Mouse (Mus musculus) Patski (cell line): Measurements from ENCODE around the gene Gcg. TPM values are rescaled to one million over a fixed set of nuclear protein-coding genes. Genes with fewer than 3 reads are reported as not detected.

Experiments
- ATAC-seq: fragments of 100-300 bp; one replicate; pipeline ENCODE4 v1.8.0; 2021
- CTCF ChIA-PET: fragments of 350-600 bp; sonication (Branson Sonifier 250); formaldehyde crosslinking; loops from one replicate; lab custom pipeline; 2022; ENCODE audit warnings: inconsistent platforms; lab: Charles Lee
- POLR2A ChIA-PET: fragments of 350-600 bp; sonication (Branson Sonifier 250); formaldehyde crosslinking; loops from one replicate; lab custom pipeline; 2022; ENCODE audit warnings: antibody characterized with exemption, inconsistent platforms; lab: Charles Lee
- DNase-seq: peaks from one replicate; pipeline ENCODE4 v3.0.0-alpha.2; 2011; ENCODE audit warnings: low read depth, low spot score
- H3K27me3 ChIP-seq: fragments of 371-371 bp; one replicate; pipeline ENCODE4 v1.5.1; 2021
- CTCF ChIP-seq: fragments of 100-300 bp; IDR thresholded peaks from one replicate; pipeline ENCODE4 v1.5.1; 2021
- in situ Hi-C: fragments of 300-500 bp; cut with MboI; formaldehyde crosslinking; loops from 3 replicates; pipeline ENCODE4 v1.11.1; 2018; ENCODE audit warnings: low pct_unique_long_range_greater_than_20kb, mixed read lengths
- polyA plus RNA-seq: library from polyadenylated mRNA; unstranded; gene quantifications from one replicate; pipeline ENCODE4 v1.2.3, GENCODE M21; 2021

Gene Gcg
- polyA plus RNA-seq, 1 experiment from 2014 or later, result not detected

DNA sequence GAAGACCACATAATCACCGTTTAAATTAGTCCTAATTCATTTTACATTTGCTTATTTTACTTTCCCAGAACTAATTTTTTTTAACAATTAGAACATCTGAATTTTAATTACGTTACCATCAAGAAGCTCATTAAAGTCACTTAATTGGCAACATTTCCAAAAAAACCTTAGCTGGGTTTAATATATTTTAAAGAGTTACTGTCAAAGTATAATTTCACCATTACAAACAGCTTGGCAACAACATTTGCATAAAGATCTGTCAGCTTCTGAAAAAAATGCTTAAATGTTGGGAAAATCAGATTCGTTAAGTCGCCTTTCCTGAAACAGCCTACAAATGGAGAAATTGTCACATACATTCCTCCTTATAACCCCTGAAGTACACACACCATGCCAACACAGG lies 14.6 kb upstream of the Gcg start:
- H3K27me3 ChIP-seq, result peaks cover 11% of the 10 kb centered on the region
- no peak for ATAC-seq
- in situ Hi-C loops, result no loop called here
- CTCF ChIA-PET, result interaction anchor here (1.7 kb wide), 1 partner anchor 13 kb away, joined by 4 read pairs; no protein-coding TSS in a partner anchor
- DNase-seq, result no peak
- POLR2A ChIA-PET, result interaction anchor here (0.6 kb wide), 1 partner anchor 28 kb away, joined by 3 read pairs; no protein-coding TSS in a partner anchor
- TF ChIP-seq CTCF, result no peak

DNA sequence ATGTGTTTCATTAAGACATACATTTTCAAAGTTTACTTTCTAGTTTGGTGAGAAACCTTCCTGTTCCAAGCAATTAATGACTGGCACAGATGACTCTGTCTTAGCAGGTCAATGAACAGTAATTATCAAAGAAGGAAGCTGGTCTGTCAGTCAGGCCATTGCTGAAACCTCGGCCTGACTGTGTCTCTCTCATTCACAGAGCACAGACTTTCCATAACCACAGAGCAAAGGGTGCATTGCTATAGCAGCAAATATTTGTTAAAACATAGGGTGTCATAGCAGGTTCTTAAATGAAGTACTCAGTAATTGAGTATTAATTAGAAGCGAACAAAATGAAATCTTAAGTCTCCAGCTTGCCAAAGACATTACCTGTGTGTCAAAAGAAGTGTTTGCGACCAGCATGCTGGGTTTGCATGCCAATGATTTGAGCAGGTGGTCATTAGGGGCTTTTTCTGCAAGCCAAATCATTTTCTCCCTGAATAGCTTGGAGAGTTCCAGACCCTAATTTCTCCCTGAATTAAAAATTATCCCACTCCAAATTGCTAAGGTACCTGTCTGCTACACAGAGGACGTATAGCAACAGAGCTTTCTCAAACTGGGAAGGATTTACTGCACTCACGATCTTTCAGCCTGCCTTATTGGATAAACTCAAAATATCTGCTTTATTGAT lies 14.0 kb upstream of the Gcg start:
- ATAC-seq, result no peak
- in situ Hi-C loops, result no loop called here
- POLR2A ChIA-PET, result no interaction called here
- no peak for TF ChIP-seq CTCF
- peaks cover 9% of the 10 kb centered on the region for H3K27me3 ChIP-seq
- CTCF ChIA-PET, result interaction anchor here (1.7 kb wide), 1 partner anchor 12 kb away, joined by 4 read pairs; no protein-coding TSS in a partner anchor
- no peak for DNase-seq

DNA sequence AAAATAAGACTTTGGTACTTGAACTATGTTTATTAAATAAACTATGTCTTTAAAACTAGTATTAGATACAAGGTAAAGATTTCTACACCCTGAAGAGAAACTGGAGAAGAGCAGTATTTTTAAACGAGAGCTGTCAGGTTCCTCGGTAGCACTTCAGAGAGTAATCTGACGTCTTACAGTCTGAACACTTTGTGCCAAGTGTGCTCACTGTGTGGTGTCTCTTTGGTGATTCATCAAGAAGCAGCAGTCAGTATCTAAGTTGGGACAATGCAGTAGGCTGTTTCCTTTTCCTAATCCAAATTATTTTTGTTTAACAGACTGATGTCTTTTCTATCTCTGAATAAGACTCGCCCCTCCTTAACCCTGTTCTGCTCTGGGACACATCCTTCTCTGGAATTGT lies 12.0 kb upstream of the Gcg start:
- DNase-seq, result no peak
- TF ChIP-seq CTCF, result no peak
- ChIA-PET CTCF (no interaction called here), POLR2A (no interaction called here)
- ATAC-seq, result no peak
- in situ Hi-C loops, result no loop called here
- peaks cover 9% of the 10 kb centered on the region for H3K27me3 ChIP-seq

DNA sequence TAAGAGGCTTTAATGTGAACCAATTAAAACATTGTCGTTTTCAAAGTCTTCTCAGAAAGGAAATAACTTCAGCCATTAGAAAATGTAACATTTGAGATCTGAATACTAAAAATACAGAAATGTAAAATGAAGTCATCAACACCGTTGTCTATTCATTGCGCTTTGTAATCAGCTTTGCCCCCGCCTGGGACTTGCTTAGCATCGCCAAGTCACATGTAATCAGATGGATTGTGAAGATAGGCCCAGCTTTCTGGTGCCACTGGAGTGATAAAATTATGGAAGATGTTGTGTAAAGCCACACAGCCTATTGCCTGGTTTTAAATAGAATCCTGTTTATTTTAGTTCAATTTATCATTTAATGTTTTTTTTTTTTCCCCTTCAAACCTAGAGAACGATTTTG lies 6.4 kb upstream of the Gcg start:
- in situ Hi-C loops, result no loop called here
- ChIA-PET POLR2A (no interaction called here), CTCF (interaction anchor here (1.4 kb wide), 1 partner anchor 11 kb away, joined by 3 read pairs; no protein-coding TSS in a partner anchor)
- DNase-seq (no peak), ATAC-seq (no peak)
- no peaks in the 10 kb centered on the region for H3K27me3 ChIP-seq
- TF ChIP-seq CTCF, result no peak

DNA sequence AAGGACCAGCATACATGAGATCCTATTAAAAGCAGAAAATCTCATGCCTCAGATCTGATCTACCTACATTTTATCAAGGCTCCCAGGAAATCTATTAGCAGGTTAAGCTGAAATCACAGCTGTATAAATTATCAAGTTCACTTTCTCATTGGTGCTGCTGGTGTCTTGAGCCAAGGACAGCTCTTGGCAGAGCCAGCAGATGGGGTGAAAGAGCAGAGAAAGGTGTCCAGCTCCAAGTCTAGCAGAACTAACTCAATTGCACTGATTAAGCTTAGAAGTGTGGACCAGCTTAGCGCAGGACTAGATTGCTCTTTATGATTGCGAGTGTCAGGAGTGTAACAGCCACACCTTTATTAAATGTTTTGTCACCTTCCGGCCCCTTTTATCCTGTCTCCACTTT lies 1.5 kb upstream of the Gcg start:
- ATAC-seq, result no peak
- in situ Hi-C loops, result no loop called here
- POLR2A ChIA-PET, result no interaction called here
- CTCF ChIA-PET, result interaction anchor here (0.7 to 1.3 kb wide), 3 partner anchors 9 to 30 kb away, joined by 3 to 4 read pairs (median 3); no protein-coding TSS in a partner anchor
- no peak for DNase-seq
- peak; percentile 37 for TF ChIP-seq CTCF
- peaks cover 1% of the 10 kb centered on the region for H3K27me3 ChIP-seq

DNA sequence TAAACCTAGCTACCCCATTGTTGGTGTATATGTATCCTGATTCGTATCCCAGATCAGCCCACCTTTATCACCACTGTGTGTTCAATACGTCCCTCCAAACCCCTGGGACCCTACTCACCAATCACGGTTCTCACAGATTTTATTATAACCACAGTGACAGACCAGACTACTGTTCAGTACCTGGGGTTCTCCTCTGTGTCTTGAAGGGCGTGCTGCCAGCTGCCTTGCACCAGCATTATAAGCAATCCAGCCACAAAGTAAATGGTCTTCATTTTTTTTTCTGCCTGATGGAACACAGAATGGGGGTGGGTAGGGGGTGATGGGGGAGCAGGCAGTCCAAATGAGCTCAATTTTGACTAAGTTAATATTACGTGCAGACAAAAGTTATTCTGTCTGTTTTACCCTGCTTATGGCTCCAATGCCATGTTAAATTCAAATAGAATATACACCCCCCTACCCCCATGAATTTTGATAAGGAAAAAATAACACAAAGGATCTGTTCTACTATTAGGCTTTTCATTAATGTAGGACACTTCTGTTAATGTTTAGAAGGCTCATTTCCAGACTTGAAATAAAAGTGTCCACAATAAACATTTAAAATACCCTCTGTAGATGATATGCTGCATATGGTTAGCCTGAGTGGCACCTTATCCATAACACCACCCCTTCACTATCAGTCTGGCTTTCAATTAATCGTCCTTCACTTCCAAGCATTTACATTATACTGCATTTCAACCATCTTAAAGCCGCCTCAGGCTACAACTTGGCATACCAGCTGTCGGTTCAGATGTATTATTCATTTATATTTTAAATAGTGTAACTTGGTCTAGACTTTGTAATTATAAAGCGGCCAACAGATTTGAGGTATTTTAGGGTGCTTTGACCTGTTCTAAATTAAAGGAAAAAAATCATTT lies 2.9 kb downstream of the Gcg start:
- POLR2A ChIA-PET, result interaction anchor here (1.0 kb wide), 1 partner anchor 148 kb away, joined by 3 read pairs; no protein-coding TSS in a partner anchor
- ATAC-seq (no peak), DNase-seq (no peak)
- TF ChIP-seq CTCF, result no peak
- in situ Hi-C loops, result no loop called here
- H3K27me3 ChIP-seq, result peaks cover 14% of the 10 kb centered on the region
- CTCF ChIA-PET, result interaction anchor here (1.0 to 2.0 kb wide), 2 partner anchors 10 to 150 kb away, joined by 3 to 4 read pairs; no protein-coding TSS in a partner anchor

DNA sequence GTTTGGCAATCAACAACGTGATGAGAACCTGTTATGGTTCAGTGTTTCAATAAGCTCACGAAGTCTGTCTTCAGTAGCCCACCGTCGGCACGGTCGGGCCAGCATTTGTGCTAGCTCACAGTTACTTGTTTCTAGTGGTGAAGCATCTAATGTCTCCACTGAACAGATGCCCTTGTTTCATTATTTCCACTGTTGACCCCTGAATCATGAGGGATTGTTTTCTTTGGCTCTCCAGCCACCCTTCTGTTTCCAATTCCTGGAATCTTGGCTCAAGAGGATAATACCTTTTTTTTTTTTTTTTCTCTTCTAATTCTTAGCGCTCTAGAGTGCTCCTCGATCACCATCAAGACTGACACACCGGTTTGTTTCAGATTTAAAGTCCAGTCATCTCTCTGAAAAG lies 13.9 kb downstream of the Gcg start:
- no peaks in the 10 kb centered on the region for H3K27me3 ChIP-seq
- DNase-seq (no peak), ATAC-seq (no peak)
- no peak for TF ChIP-seq CTCF
- CTCF ChIA-PET, result interaction anchor here (0.9 kb wide), 1 partner anchor 9 kb away, joined by 3 read pairs; no protein-coding TSS in a partner anchor
- in situ Hi-C loops, result loop anchor here (10.0 kb wide), 1 partner anchor 155 kb away; no protein-coding TSS in a partner anchor
- POLR2A ChIA-PET, result interaction anchor here (0.6 kb wide), 1 partner anchor 29 kb away, joined by 3 read pairs; no protein-coding TSS in a partner anchor

DNA sequence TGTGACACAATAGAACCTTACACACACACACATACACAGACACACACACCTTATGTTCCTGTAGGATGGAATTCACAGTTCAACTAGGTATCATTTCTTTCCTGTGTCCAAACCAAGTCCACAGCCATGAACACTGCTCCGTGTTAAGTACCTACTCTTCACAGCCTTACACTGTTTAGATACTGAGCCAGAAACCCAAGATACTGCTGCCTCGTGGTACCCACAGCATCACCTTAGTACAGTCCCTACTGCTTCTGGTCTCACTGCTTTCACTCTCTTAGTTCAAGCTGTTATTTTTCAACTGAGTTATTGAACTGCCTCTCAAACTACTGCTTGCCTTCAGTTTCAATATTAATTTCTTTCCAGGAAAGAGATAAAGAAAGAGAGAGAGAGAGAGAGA lies 20.2 kb downstream of the Gcg start:
- no peak for DNase-seq
- in situ Hi-C loops, result loop anchor here (5.0 to 10.0 kb wide), 2 partner anchors 116 to 162 kb away; no protein-coding TSS in a partner anchor
- H3K27me3 ChIP-seq, result no peaks in the 10 kb centered on the region
- CTCF ChIA-PET, result no interaction called here
- no peak for ATAC-seq
- POLR2A ChIA-PET, result no interaction called here
- TF ChIP-seq CTCF, result no peak

DNA sequence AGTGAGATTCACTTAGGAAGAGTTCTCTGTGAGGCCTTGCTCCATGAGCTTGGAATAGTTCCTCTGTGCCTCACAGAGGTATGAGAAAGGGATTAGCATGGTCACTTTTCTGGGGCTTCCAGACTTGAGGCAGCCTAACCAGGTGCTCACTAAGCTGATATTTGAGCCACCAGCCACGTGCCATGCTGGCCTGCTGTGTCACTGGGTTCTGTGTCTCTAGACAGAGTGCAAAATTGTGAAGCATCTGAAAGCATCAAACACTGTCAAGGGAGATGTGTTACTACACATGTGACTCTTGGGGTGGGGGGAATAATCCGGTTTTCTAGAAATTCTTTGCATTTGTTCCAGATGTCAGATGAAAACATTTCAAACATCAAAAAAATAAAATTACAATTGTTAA lies 21.3 kb downstream of the Gcg start:
- no peaks in the 10 kb centered on the region for H3K27me3 ChIP-seq
- in situ Hi-C loops, result loop anchor here (5.0 to 10.0 kb wide), 2 partner anchors 115 to 163 kb away; no protein-coding TSS in a partner anchor
- POLR2A ChIA-PET, result no interaction called here
- TF ChIP-seq CTCF, result no peak
- CTCF ChIA-PET, result no interaction called here
- DNase-seq (no peak), ATAC-seq (no peak)

DNA sequence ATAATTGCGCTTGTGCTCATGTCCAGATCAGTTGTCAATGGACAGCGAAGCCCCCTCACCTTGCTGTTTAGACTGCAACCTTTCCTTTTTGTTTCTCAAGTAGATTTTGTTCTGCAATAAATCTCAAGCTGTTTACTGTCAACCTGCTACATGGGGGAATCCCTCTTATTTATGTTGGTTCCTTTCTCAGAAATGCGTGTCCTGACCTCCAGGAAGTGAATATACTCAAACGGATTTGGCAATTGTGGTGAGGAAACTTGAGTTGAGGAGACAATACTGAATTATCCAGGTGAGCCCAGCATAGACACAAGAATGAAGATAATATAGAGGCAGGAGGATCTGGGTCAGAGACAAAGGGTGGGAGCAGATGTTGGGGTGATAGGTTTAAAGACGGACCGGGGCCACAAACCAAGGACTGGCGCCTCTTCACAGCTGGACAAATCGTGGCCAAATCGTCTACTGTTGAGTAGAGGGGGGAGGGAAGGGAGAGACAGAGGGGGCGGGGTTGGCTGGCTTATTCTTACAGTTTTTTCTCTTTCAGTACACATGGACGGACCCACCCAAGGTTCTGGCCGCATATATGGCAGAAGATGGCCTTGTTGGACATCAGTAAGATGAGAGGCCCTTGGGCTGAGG lies 22.5 kb downstream of the Gcg start:
- no peak for ATAC-seq
- ChIA-PET POLR2A (no interaction called here), CTCF (interaction anchor here (1.1 to 1.4 kb wide), 3 partner anchors 9 to 168 kb away, joined by 3 read pairs; no protein-coding TSS in a partner anchor)
- no peaks in the 10 kb centered on the region for H3K27me3 ChIP-seq
- no peak for TF ChIP-seq CTCF
- DNase-seq, result no peak
- in situ Hi-C loops, result loop anchor here (5.0 to 10.0 kb wide), 2 partner anchors 114 to 164 kb away; no protein-coding TSS in a partner anchor
